Mouse (Mus musculus) embryo, embryonic 10 days (tissue): ENCODE measurements at regions not wholly inside any gene's neighbourhood (a gene's known extent, or its start where the extent isn't known, plus 50 kb on each side); places are given as distances from the start of the nearest gene placed in this dataset.

ENCODE experiments used
- DNase-seq: peaks from one replicate; pipeline ENCODE4 v3.0.0-alpha.2; 2015; ENCODE audit warnings: low spot score

DNA sequence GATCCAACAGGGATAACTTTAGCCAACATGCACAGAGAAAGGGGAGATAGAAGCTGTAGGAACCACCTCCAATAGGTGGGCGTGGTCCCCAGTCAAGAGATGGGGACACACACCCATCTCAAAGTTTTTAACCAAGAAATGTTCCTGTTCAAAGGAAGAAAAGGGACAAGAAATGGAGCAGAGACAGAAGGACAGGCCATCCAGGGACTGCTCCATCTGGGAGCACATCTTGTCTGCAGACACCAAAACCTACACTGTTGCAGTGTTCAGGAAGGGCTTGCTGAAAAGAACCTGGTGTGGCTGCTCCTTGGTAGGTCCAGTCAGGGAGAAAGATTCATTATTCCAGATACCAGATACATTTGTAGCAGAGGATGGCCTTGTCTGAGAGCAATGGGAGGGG, 676.5 kb upstream of the Foxg1 start:
- no peak for DNase-seq

DNA sequence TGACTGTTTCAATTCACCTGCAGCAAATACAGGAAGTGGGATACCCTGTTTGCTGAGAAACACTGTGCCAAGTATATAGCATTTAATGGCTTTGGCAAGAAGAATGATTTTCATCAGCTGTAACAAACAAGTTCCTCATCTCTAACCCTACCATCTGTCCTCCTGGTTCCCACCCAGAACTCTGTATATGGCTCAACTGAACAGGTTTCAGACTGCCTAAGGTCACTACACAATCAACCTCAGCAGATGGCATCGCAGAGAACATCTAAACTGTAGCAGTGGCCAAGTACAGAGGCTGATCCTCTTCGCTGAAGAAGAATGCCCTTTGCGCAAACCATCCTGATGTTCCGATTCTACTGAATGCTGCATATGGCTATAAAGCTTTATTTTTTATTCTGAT, 668.8 kb upstream of the Foxg1 start:
- DNase-seq, result no peak

DNA sequence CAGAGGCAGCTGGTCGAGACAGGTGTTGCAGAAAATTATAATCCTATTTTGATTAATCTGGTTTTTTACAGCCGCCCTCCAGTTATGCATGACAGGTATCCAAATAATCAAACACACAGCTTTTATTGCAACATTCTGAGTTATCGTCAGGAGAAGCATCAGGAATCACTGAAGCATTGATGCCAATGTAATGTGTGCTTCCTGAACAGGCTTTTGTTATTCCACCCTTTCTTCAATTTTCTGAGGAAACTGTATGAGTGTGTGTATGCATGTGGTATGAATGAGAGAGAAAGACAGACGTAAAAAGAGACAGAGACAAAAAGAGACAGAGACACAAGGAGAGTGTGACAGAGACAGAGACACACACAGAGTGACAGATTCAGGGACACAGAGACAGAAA, 652.6 kb upstream of the Foxg1 start:
- no peak for DNase-seq

DNA sequence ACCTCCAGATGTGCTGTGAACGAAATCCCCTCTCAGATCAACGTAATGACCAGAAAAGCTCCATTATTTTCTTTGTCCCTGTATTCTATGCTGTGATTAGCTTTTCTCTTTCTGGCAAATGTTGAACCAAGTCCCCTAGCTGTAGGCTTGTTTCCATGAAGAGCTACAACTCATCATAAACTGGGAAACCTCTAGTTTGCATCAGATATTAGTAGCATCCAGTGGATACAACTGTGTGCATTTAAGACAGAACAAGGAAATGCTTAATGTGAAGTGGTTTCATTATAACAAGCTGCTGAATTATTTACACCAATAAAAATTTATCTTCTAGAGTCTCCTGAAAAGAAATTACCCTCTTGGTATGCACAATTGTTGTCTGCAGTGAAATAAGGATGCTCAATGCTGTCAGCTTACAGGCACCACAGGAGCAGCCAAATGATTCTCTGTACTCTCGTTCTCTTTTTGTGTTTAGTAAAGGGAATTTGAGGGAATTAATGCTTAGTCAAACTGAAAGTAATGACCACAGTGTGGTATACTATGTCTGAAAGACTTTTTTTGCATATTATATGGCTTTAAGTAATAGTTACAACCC, 623.6 kb upstream of the Foxg1 start:
- DNase-seq, result no peak
